8 mouse cellular contexts compared by ENCODE assay signal in genomic region chr6:13677818-13678282, GRCm38 (mm10). TPM values are rescaled to one million over a fixed set of nuclear protein-coding genes. Genes with fewer than 3 reads are reported as not detected.
DNase-seq lines count a peak whose midpoint lies in the region; ATAC-seq and TF ChIP-seq lines count a peak whose summit lies in the region.

Gene Bmt2, minus strand, starts transcription at chr6:13677966.

- under 1% methylated on average over 37 of the region's 37 CpGs for WGBS in forebrain, embryonic 12.5 days
- 0% methylated on average over 27 of the region's 37 CpGs for WGBS in heart, postnatal 0 days
- under 1% methylated on average over 36 of the region's 37 CpGs for WGBS in liver, embryonic 16.5 days (ENCODE audit: insufficient replicate concordance)
- under 1% methylated on average over 33 of the region's 37 CpGs for WGBS in neural tube, embryonic 13.5 days

- no peak for TF ChIP-seq EP300 in heart, postnatal 0 days (IDR thresholded peaks at IDR 0.05; ENCODE audit: low read depth)

- no peaks in the 10 kb centered on the region for H3K36me3 ChIP-seq in E14TG2a.4 (ENCODE audit: insufficient read depth, low read length)
- H3K36me3 ChIP-seq in forebrain, embryonic 12.5 days (replicated peaks), result no peaks in the 10 kb centered on the region
- H3K36me3 ChIP-seq in heart, postnatal 0 days (replicated peaks; ENCODE audit: control insufficient read depth, insufficient read depth, low read length), result no peaks in the 10 kb centered on the region
- no peaks in the 10 kb centered on the region for H3K36me3 ChIP-seq in liver, embryonic 16.5 days (ENCODE audit: control insufficient read depth, insufficient read depth)
- H3K36me3 ChIP-seq in neural tube, embryonic 13.5 days, result no peaks in the 10 kb centered on the region
- no peaks in the 10 kb centered on the region for H3K36me3 ChIP-seq in testis, adult 2 months (ENCODE audit: control insufficient read depth, insufficient read depth, low read length)

- peak; percentile 82 for TF ChIP-seq POLR2A in testis, adult 2 months (IDR thresholded peaks at IDR 0.05; ENCODE audit: control insufficient read depth, low read depth, low read length)

- no peak for TF ChIP-seq CTCF in E14TG2a.4 (conservative IDR thresholded peaks at IDR 0.05; ENCODE audit: low read length)
- no peak for TF ChIP-seq CTCF in heart, postnatal 0 days (IDR thresholded peaks at IDR 0.05; ENCODE audit: low read depth)
- no peak for TF ChIP-seq CTCF in testis, adult 2 months (IDR thresholded peaks at IDR 0.05; ENCODE audit: control insufficient read depth, insufficient read depth, insufficient replicate concordance, low read depth, low read length)

- peak; percentile 99 for ATAC-seq in forebrain, embryonic 12.5 days (ENCODE audit: low FRiP score)
- ATAC-seq in heart, postnatal 0 days (ENCODE audit: insufficient read depth, low read depth), result peak; percentile 99
- ATAC-seq in liver, embryonic 16.5 days (ENCODE audit: low read depth), result peak; percentile 99
- ATAC-seq in neural tube, embryonic 13.5 days (ENCODE audit: low read depth), result peak; percentile 99

- H3K4me1 ChIP-seq in E14TG2a.4 (replicated peaks; ENCODE audit: low read depth, low read length), result peaks cover 7% of the 10 kb centered on the region; the same call in 1 of the 2 replicates
- H3K4me1 ChIP-seq in forebrain, embryonic 12.5 days, result peaks cover 10% of the 10 kb centered on the region
- H3K4me1 ChIP-seq in heart, postnatal 0 days (ENCODE audit: control insufficient read depth, insufficient read depth), result peaks cover 9% of the 10 kb centered on the region; the same call in 1 of the 2 replicates
- H3K4me1 ChIP-seq in liver, embryonic 16.5 days (ENCODE audit: control insufficient read depth, low read depth, low read length), result peaks cover 9% of the 10 kb centered on the region
- H3K4me1 ChIP-seq in neural tube, embryonic 13.5 days (replicated peaks), result peaks cover 26% of the 10 kb centered on the region
- H3K4me1 ChIP-seq in testis, adult 2 months (ENCODE audit: control insufficient read depth, insufficient read depth, low read length), result peaks cover 4% of the 10 kb centered on the region; the same call in 1 of the 2 replicates

- H3K27ac ChIP-seq in forebrain, embryonic 12.5 days, result peak within 1 kb of the TSS; percentile 96
- H3K27ac ChIP-seq in heart, postnatal 0 days (ENCODE audit: low read depth), result peak within 1 kb of the TSS; percentile 91
- peak within 1 kb of the TSS; percentile 90 for H3K27ac ChIP-seq in liver, embryonic 16.5 days (ENCODE audit: low read length)
- peak within 1 kb of the TSS; percentile 95 for H3K27ac ChIP-seq in neural tube, embryonic 13.5 days (replicated peaks)
- H3K27ac ChIP-seq in testis, adult 2 months (ENCODE audit: control insufficient read depth, insufficient read depth, low read depth, low read length), result peak within 1 kb of the TSS; percentile 91

- H3K9ac ChIP-seq in forebrain, embryonic 12.5 days, result peak within 1 kb of the TSS; percentile 96
- peak within 1 kb of the TSS; percentile 85 for H3K9ac ChIP-seq in heart, postnatal 0 days (replicated peaks; ENCODE audit: low read depth, low read length)
- peak within 1 kb of the TSS; percentile 95 for H3K9ac ChIP-seq in liver, embryonic 16.5 days (ENCODE audit: low read depth, low read length)
- peak within 1 kb of the TSS; percentile 90 for H3K9ac ChIP-seq in neural tube, embryonic 13.5 days

- H3K4me2 ChIP-seq in forebrain, embryonic 12.5 days, result peak within 1 kb of the TSS; percentile 84
- H3K4me2 ChIP-seq in heart, postnatal 0 days (ENCODE audit: low read depth, low read length), result peak within 1 kb of the TSS; percentile 79
- H3K4me2 ChIP-seq in liver, embryonic 16.5 days (ENCODE audit: low read depth, low read length), result peak within 1 kb of the TSS; percentile 88
- H3K4me2 ChIP-seq in neural tube, embryonic 13.5 days, result peak within 1 kb of the TSS; percentile 86

- peaks cover 15% of the 10 kb centered on the region; the same call in 1 of the 2 replicates for H3K9me3 ChIP-seq in E14TG2a.4 (ENCODE audit: low read length)
- no peaks in the 10 kb centered on the region for H3K9me3 ChIP-seq in forebrain, embryonic 12.5 days
- no peaks in the 10 kb centered on the region for H3K9me3 ChIP-seq in heart, postnatal 0 days (replicated peaks; ENCODE audit: control insufficient read depth, low read length)
- no peaks in the 10 kb centered on the region for H3K9me3 ChIP-seq in liver, embryonic 16.5 days (replicated peaks; ENCODE audit: control insufficient read depth, low read length)
- no peaks in the 10 kb centered on the region for H3K9me3 ChIP-seq in neural tube, embryonic 13.5 days

- H3K4me3 ChIP-seq in E14TG2a.4 (replicated peaks; ENCODE audit: low read length), result peak within 1 kb of the TSS; percentile 93
- peak within 1 kb of the TSS; percentile 89 for H3K4me3 ChIP-seq in forebrain, embryonic 12.5 days (replicated peaks)
- peak within 1 kb of the TSS; percentile 86 for H3K4me3 ChIP-seq in heart, postnatal 0 days (ENCODE audit: low read depth, low read length)
- peak within 1 kb of the TSS; percentile 92 for H3K4me3 ChIP-seq in liver, embryonic 16.5 days (ENCODE audit: low read depth, low read length)
- peak within 1 kb of the TSS; percentile 83 for H3K4me3 ChIP-seq in neural tube, embryonic 13.5 days
- peak within 1 kb of the TSS; percentile 98 for H3K4me3 ChIP-seq in testis, adult 2 months (ENCODE audit: control insufficient read depth, low read depth, low read length)

- H3K27me3 ChIP-seq in E14TG2a.4 (ENCODE audit: insufficient read depth, low read length), result no peaks in the 10 kb centered on the region
- no peaks in the 10 kb centered on the region for H3K27me3 ChIP-seq in forebrain, embryonic 12.5 days
- no peaks in the 10 kb centered on the region for H3K27me3 ChIP-seq in heart, postnatal 0 days (ENCODE audit: control insufficient read depth, insufficient read depth, low read length)
- no peaks in the 10 kb centered on the region for H3K27me3 ChIP-seq in liver, embryonic 16.5 days (ENCODE audit: control insufficient read depth, insufficient read depth, low read depth, low read length)
- no peaks in the 10 kb centered on the region for H3K27me3 ChIP-seq in neural tube, embryonic 13.5 days
- no peaks in the 10 kb centered on the region for H3K27me3 ChIP-seq in testis, adult 2 months (ENCODE audit: control insufficient read depth, insufficient read depth, low read length)

- DNase-seq in c-Kit-positive CD71-positive TER-119-positive erythroid progenitor cells, embryonic 14.5 days (ENCODE audit: low spot score), result peak; percentile 97
- DNase-seq in heart, postnatal 0 days (ENCODE audit: low spot score), result peak; percentile 98
- DNase-seq in kidney, postnatal 4 days, result peak; percentile 100

RNA-seq across cellular contexts. Expression of gene Bmt2, which starts in this region (rescaled TPM):
- 25.3 and 28.3 TPM in 2 replicates for polyA plus RNA-seq in forebrain, embryonic 12.5 days (2016; fragmentation: Nextera tagmentation; extraction: Ambion mirVana)
- total RNA-seq in heart, postnatal 0 days (2014; rRNA removed; ENCODE audit: low replicate concordance), result 13.1 and 16.4 TPM in 2 replicates
- polyA plus RNA-seq in heart, postnatal 0 days (2015; fragmentation: Nextera tagmentation; extraction: Ambion mirVana), result 8.7 and 9.7 TPM in 2 replicates
- polyA plus RNA-seq in liver, embryonic 16.5 days (2015; fragmentation: Nextera tagmentation; extraction: Ambion mirVana), result 2.5 and 3.4 TPM in 2 replicates
- 21.7 and 24.1 TPM in 2 replicates for polyA plus RNA-seq in neural tube, embryonic 13.5 days (2015; fragmentation: Nextera tagmentation; extraction: Ambion mirVana)
- 1.7 and 2.4 TPM in 2 replicates for polyA plus RNA-seq in testis, adult 2 months (2012; rRNA removed)

Comparison
In these comparisons a context has a peak if more than half of its experiments do, and no peak if none do; other contexts are left out.
1. Peak in every context shown above with its lines: DNase-seq, ATAC-seq, H3K4me3 ChIP-seq and H3K27ac ChIP-seq.